Mouse (Mus musculus) layer of hippocampus, adult 2 months (tissue): ENCODE data around the gene Calcrl. TPM values are rescaled to one million over a fixed set of nuclear protein-coding genes. Genes with fewer than 3 reads are reported as not detected.
A peak's percentile ranks its signal among the peaks of the same experiment; 100 is the strongest.

Experiments used
- DNase-seq, 2 experiments: peaks; one replicate each; pipeline ENCODE4 v3.0.0; 2022; ENCODE audit warnings: low spot score in 2 of 2
- H3K27ac ChIP-seq: fragments of 200-600 bp; 2 replicates; pipeline ENCODE4 v1.8.1; 2022
- H3K4me3 ChIP-seq: fragments of 200-600 bp; 2 replicates; pipeline ENCODE4 v1.8.1; 2022; ENCODE audit warnings: mild to moderate bottlenecking
- CTCF ChIP-seq: fragments of 200-600 bp; conservative IDR thresholded peaks from 2 replicates; pipeline ENCODE4 v1.8.1; 2022; ENCODE audit warnings: antibody characterized with exemption, mild to moderate bottlenecking, moderate library complexity
- total RNA-seq, 2 experiments: library from RNA; stranded (reverse); gene quantifications; 2 replicates each; pipeline ENCODE4 v1.2.3; 2021

Gene Calcrl
- total RNA-seq, 2 experiments from 2014 or later: 8.0 to 8.5 TPM

DNA sequence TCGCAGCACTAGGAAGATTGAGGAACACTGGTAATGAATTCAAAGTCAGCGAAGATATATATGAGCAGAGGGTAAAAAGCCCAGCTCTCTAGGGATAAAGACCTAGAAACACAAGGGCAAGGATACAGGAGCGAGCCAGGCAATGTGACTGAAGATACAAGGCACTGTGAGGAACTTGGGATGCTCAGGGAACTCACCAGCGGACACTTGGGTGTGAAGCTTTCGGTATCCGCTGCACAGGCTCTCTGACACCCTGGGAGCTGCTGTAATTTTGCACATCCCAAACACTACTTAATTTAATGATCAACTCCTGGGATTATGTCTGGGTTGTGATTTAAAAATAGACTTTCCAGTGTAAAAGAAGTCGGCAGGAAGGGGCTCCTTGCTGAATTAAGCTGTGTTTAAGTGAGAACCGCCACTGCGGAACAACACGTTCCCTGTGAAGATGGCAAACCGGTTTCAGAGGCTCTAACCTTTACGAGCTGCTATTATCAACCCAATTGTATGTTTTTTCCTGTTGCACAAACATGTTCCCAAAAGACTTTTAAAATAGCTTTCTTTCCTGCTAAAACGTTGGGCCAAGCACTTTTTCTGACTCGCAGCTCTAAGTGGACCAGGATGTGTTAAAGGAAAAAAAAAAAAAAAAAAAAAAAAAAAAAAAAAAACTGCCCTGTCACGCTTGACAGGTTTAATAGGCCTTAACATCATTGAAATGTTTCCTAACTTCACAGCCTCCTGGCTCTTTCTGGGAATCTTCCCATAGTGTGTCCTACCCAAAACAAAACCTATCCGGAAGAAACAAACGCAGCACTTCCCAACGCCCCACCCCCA lies 38.4 kb downstream of the Calcrl start:
- DNase-seq: no peak
- peak overlapping the region; percentile 40; the same call in 1 of the 2 replicates for H3K27ac ChIP-seq
- peak overlapping the region; percentile 34 for H3K4me3 ChIP-seq
- TF ChIP-seq CTCF: no peak

DNA sequence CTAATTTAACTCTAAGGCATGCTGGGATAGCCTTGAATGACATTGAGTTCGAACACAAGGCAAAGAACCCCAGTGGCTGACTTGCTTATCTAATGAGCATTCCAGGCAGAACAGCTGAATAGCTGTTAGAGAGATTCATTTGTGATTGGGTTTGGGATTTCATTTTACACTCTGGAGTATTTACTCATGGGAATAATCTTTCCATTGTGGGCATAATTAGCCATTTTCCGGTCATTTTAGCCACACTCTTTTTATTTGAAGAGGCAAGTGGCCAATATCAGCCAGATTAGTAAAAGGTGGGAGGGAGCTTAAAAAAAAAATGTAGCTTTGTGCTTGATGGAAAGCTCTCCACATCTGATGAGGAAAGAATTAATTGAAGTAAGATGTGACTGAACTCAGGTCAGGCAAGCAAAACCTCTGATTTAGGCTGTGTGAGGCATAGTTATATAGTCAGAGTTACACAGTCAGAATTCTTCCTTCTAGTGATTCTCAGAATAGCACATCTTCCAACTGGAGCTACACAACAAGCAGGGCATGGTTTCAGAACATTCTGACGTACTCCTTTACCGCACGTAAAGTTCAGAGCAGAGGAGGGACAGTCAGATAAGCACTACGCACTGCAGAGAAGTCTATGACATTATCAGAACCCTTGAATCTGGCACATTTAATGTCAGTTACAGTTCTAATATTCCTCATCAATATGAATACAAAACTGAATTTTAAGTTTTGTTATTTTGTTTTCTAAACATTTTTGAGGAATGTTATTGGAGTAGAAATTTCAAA lies 40.1 kb downstream of the Calcrl start:
- no peak overlapping the region for H3K27ac ChIP-seq
- TF ChIP-seq CTCF: no peak
- DNase-seq: no peak
- no peak overlapping the region for H3K4me3 ChIP-seq

DNA sequence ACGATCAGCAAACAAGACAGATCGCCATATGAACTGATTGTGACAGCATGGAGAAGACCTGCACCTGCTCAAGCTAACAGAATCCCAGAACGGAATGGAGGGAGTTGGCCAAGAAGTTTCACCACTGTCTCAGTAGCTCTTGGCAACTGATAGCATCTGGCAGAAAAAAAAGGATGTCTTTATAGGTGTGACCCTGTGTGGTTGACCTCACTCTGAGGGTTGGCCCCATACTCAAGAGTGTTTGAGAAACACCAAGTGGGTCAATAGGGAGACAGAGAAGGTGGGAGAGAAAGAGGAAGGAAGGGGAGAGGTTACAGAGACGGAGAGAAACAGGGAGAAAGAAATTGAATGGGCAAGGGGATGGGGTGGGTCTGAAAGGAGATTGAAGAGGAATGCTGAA lies 41.4 kb downstream of the Calcrl start:
- no peak for TF ChIP-seq CTCF

GRCm38 (mm10) chr2:84382556-84382955 lies 42.7 kb downstream of the Calcrl start:
- DNase-seq: no peak
- TF ChIP-seq CTCF: no peak
- H3K4me3 ChIP-seq: no peak overlapping the region
- no peak overlapping the region for H3K27ac ChIP-seq

More for the DNA sequence above, 41.4 kb downstream of the Calcrl start:
- no peak overlapping the region for H3K4me3 ChIP-seq
- H3K27ac ChIP-seq: no peak overlapping the region
- DNase-seq: no peak

DNA sequence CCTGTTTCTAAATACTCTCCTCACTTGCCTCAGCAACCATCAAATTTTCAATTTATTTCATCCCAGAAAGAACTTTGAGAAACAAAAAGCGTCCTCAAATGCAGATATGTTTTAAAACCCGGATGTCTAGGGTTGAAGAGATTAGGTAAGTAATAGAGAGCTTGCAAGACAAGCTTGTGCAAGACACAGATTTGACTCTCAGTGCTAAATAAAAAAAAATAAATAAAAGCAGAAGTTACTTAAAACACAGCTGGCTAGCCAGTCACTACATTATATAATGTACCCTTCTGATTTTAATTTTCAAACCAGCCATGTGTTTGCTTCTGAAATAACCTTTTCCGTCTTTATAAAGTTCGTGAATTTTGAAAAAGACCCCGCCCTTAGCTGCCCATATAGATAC lies 43.2 kb downstream of the Calcrl start:
- H3K4me3 ChIP-seq: no peak overlapping the region
- no peak overlapping the region for H3K27ac ChIP-seq
- no peak for TF ChIP-seq CTCF

DNA sequence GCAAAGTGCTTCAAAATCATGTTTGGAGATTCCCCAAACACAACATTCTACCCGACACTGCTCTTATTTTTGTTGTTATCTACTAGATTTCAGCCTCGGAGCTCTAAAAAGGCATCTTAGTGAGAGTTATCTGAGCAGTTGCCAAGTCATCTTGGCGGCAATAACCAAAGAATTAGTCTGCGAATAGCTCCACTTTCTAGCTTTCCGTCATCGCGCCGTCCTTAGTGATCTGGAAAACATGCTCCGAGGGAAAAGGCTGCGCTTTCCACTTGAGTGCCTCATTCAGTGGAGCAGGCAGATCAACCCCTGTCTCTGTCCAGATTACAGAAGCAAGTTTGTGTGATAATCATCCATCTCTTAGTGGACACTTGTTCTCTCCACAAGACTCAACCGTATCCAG lies 44.4 kb downstream of the Calcrl start:
- TF ChIP-seq CTCF: no peak
- H3K27ac ChIP-seq: no peak overlapping the region
- peak overlapping the region; percentile 36 for H3K4me3 ChIP-seq
- no peak for DNase-seq

More for the DNA sequence above, 43.2 kb downstream of the Calcrl start:
- no peak for DNase-seq

GRCm38 (mm10) chr2:84378678-84379077 lies 46.5 kb downstream of the Calcrl start:
- no peak for DNase-seq
- no peak for TF ChIP-seq CTCF
- no peak overlapping the region for H3K4me3 ChIP-seq
- no peak overlapping the region for H3K27ac ChIP-seq

DNA sequence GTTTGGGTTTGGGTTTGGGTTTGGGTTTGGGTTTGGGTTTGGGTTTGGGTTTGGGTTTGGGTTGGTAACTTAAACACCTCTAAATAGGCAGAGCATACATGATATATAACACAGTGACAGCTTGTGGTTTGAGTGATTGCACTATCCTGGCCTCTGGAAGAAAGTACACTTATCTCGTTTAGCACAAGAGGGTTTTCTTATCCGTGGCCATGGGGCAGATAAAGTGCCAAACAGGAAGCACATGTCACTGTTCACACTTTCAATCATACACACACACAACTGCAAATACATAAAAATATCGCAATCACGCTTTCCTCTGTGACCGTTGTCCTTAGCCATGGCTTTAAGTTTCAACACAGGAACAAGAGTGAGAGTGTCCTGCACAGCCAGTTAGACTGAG lies 56.0 kb downstream of the Calcrl start:
- Histone ChIP-seq H3K4me3 (no peak overlapping the region), H3K27ac (no peak overlapping the region)
- TF ChIP-seq CTCF: no peak
- no peak for DNase-seq

GRCm38 (mm10) chr2:84366742-84367141 lies 58.5 kb downstream of the Calcrl start:
- Histone ChIP-seq H3K4me3 (no peak overlapping the region), H3K27ac (no peak overlapping the region)
- TF ChIP-seq CTCF: no peak
- DNase-seq: no peak

- no peak overlapping the region for H3K4me3 ChIP-seq
- TF ChIP-seq CTCF: no peak
- no peak for DNase-seq
- H3K27ac ChIP-seq: no peak overlapping the region
These were observed 59.9 kb downstream of the Calcrl start for GRCm38 (mm10) chr2:84365266-84365665.

DNA sequence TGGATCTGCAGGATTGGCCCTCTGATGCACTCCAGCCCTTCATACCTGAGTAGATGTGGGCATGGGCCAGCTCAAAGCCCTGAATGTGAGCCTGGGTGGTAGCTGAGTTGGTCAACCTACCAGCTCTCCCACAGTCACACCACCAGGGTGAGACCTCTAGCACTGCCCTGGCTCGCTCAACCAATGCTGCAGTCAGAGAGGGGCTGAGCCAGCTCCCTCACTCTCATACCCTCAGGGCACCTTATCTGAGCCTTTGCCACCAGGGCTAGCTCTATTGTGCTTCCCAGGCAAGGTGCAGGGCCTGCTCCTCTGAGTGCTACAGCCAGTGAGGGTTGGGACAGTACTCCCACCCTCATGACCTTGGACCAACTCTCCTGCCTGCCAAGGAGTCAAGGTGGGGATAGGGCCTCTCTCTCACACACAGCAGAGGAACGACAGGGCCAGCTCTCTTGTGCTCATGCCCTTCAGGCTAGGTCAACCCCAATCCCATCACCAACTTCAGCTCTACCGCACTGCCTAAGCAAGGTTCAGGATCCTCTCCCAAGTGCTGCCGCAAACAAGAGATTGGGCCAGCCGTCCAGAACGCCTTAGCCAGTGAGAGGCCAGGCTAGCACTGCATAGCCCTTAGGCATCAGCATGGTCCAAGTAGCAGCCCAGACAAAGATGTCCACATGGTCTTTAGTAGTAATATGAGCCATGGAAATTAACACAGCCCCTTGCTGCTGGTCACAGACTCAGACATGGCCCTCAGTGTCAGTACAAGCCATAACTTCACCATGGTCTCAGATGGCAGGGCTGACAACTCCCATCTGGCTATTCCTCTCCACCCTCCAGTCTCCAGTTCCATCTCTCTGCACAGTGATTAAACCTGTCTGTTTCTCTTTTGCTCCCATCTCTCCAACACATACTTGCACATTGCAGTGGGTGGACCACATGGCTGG lies 62.2 kb downstream of the Calcrl start:
- no peak overlapping the region for H3K4me3 ChIP-seq
- TF ChIP-seq CTCF: no peak
- peak in 1 of 2 experiments; percentile 8 for DNase-seq
- H3K27ac ChIP-seq: peak overlapping the region; percentile 1; the same call in 1 of the 2 replicates

- TF ChIP-seq CTCF: no peak
- DNase-seq: no peak
- Histone ChIP-seq H3K27ac (no peak overlapping the region), H3K4me3 (no peak overlapping the region)
These were observed 66.4 kb downstream of the Calcrl start for GRCm38 (mm10) chr2:84358690-84359343.
